ENCODE assay signal across 18 mouse cellular contexts in the genomic region with DNA sequence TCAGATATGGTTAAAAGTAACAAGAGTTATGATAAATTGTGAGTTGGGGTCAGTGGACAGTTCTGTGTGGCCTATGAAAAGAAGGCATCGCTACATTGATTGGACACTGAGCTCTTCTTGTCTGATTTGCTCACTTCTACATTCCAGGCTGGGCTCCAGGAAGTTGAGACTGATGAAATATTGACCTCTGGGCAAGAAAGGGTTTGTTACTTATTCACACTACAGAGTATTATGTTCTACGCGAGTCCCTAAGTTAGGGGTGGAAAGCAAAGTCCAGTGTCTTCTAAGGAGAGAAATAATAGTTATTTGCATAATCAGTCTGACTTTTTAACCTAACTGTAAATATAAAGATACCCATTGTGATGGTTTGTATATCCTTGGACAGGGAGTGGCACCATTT.
"Had no signal": no experiment of that assay in that cellular context is flagged by ENCODE, and none has a peak within 500 bp of the region (broad histone marks: within the 10 kb centered on the region; RNA-seq: fewer than 3 reads in every experiment).

No protein-coding gene starts in this region.

- H3K4me1 ChIP-seq: lung, embryonic 15.5 days; megakaryocyte, embryonic 14.5 days; midbrain, embryonic 12.5 days; neural tube, embryonic 12.5 days; stomach, embryonic 15.5 days had no signal

- H3K27ac ChIP-seq: lung, embryonic 15.5 days; macrophage; midbrain, embryonic 12.5 days; neural tube, embryonic 12.5 days; stomach, embryonic 15.5 days; stomach, postnatal 0 days had no signal

- DNase-seq: liver, postnatal 0 days; lung, adult 2 months; lung, postnatal 14 days; lung, postnatal 36 days; midbrain, embryonic 14.5 days; right cerebral cortex, postnatal 14 days; thymus, adult 2 months; thymus, postnatal 25 days; thymus, postnatal 4 days had no signal

- H3K9me3 ChIP-seq: lung, embryonic 15.5 days; megakaryocyte, embryonic 14.5 days; midbrain, embryonic 12.5 days; neural tube, embryonic 12.5 days; stomach, embryonic 15.5 days had no signal

- H3K9ac ChIP-seq: liver, postnatal 0 days; lung, embryonic 15.5 days; midbrain, embryonic 12.5 days; neural tube, embryonic 12.5 days; stomach, embryonic 15.5 days had no signal

- ATAC-seq: liver, postnatal 0 days; lung, postnatal 0 days; midbrain, embryonic 16.5 days had no signal

- H3K36me3 ChIP-seq: lung, embryonic 15.5 days; stomach, embryonic 15.5 days had no signal

- H3K27me3 ChIP-seq: lung, embryonic 15.5 days; megakaryocyte, embryonic 14.5 days; midbrain, embryonic 12.5 days; neural tube, embryonic 12.5 days; stomach, embryonic 15.5 days had no signal

- H3K4me3 ChIP-seq: lung, embryonic 15.5 days; megakaryocyte, embryonic 14.5 days; midbrain, embryonic 12.5 days; neural tube, embryonic 12.5 days; stomach, embryonic 15.5 days had no signal

- H3K4me2 ChIP-seq: lung, embryonic 15.5 days; midbrain, embryonic 12.5 days; neural tube, embryonic 12.5 days; stomach, embryonic 15.5 days had no signal
